Mouse (Mus musculus) bone marrow, adult 2 months (tissue): ENCODE results near the gene Lsm14a. TPM values are rescaled to one million over a fixed set of nuclear protein-coding genes. Genes with fewer than 3 reads are reported as not detected.

ENCODE experiments used
- H3K27ac ChIP-seq: fragments of 200-500 bp; 2 replicates; pipeline ENCODE4 v1.5.1; 2012; ENCODE audit warnings: low read depth, mild to moderate bottlenecking, control low read depth, inconsistent platforms, low read length; ENCODE audit not compliant: control insufficient read depth, poor library complexity, insufficient read depth
- H3K4me1 ChIP-seq: fragments of 200-500 bp; 2 replicates; pipeline ENCODE4 v1.6.1; 2011; ENCODE audit warnings: low read length; ENCODE audit not compliant: control insufficient read depth, insufficient read depth
- H3K4me3 ChIP-seq: fragments of 200-500 bp; replicated peaks from 2 replicates; pipeline ENCODE3; 2011; ENCODE audit warnings: mild to moderate bottlenecking, low read depth, low read length, control low read depth; ENCODE audit not compliant: control insufficient read depth
- CTCF ChIP-seq: fragments of 200-500 bp; IDR thresholded peaks from 2 replicates; pipeline ENCODE4 v1.5.1; 2011; ENCODE audit warnings: low read length, control low read depth; ENCODE audit not compliant: control insufficient read depth, insufficient read depth
- POLR2A ChIP-seq: fragments of 200-500 bp; IDR thresholded peaks from 2 replicates; pipeline ENCODE4 v1.6.1; 2011; ENCODE audit warnings: low read depth, mild to moderate bottlenecking, control low read depth, low read length, borderline replicate concordance; ENCODE audit not compliant: control insufficient read depth
- WGBS: fragments of 180-500 bp; shearing (Covaris S2); methylation state at CpG from one replicate; pipeline ENCODE4 v1.1.7; 2018; 5-methylcytosine and 5-hydroxymethylcytosine counted together
- polyA plus RNA-seq: library from polyadenylated mRNA; stranded (reverse); fragments of >200 nt; gene quantifications from 2 replicates; pipeline ENCODE4 v1.2.4, GENCODE M21; 2011; ENCODE audit warnings: low replicate concordance; ENCODE audit not compliant: missing spikeins, insufficient read depth, insufficient read length

Lsm14a gene
- polyA plus RNA-seq, 1 experiment, result 64.8 TPM

DNA sequence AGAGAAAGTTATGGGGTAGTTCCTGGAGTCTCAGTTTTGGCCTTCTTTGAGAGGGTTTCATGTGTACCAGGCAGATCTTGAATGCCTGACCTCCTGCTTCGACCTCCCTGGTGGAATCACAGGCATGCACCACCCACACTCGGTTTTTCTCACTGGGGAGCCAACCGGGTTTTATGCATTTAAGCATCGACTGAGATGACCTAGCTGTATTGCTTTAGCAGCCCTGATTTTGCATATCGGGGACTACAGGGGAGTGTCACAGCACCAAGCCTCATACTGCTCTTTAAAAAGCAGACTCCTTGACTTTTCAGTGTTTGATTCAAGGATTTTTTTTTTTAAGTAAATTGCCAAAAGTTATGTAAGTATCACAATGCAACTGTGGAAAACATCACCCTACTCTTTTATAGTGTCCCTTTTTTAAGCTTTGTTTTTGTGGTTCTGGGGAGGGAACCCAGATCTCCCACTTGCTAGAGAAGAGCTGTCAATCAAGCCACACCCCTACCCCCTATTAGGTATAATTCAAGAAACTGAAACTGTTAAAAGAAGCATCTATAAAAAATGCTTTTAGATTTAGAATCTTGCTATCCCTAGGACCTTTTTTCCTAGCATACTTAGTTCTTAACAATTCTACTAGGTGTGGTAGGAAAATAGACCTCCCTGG lies 5.2 kb downstream of the Lsm14a start:
- no peak overlapping the region; the same call in 1 of the 2 replicates for H3K27ac ChIP-seq
- WGBS, result 6% methylated on average over 5 of the region's 5 CpGs
- TF ChIP-seq CTCF, result no peak
- no peak for TF ChIP-seq POLR2A

GRCm38 (mm10) chr7:34382803-34383202 lies 10.3 kb downstream of the Lsm14a start:
- H3K4me3 ChIP-seq, result no peak overlapping the region
- TF ChIP-seq CTCF (no peak), POLR2A (no peak)
- no peak overlapping the region for H3K27ac ChIP-seq
- 51% methylated on average over 1 of the region's 1 CpGs for WGBS
- H3K4me1 ChIP-seq, result peaks cover 1% of the 10 kb centered on the region; the same call in 1 of the 2 replicates

More for the DNA sequence above, 5.2 kb downstream of the Lsm14a start:
- Histone ChIP-seq H3K4me1 (peaks cover 1% of the 10 kb centered on the region; the same call in 1 of the 2 replicates), H3K4me3 (peak overlapping the region; percentile 91)

DNA sequence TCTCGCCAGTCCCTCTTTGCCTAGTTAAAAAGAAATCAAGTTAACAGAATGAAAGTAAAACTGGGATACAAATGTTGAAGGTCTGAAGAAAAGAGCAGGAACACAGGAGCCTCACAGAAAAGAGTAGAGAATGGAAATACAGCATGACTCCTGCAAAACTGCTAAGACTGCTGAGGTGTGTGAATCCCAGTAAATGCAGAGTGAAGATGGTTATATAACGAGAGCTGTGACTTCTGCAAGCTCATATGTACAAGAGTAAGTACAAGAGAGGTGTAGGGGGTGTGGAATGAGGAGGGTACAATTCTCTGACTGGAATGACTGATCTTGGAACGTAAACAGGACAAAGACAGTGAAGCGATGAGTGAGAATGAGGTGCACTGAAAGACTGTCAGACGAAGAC lies 11.4 kb downstream of the Lsm14a start:
- TF ChIP-seq CTCF (no peak), POLR2A (no peak)
- 88% methylated on average over 5 of the region's 5 CpGs for WGBS
- Histone ChIP-seq H3K4me1 (no peaks in the 10 kb centered on the region; the same call in 1 of the 2 replicates), H3K4me3 (no peak overlapping the region), H3K27ac (no peak overlapping the region)

DNA sequence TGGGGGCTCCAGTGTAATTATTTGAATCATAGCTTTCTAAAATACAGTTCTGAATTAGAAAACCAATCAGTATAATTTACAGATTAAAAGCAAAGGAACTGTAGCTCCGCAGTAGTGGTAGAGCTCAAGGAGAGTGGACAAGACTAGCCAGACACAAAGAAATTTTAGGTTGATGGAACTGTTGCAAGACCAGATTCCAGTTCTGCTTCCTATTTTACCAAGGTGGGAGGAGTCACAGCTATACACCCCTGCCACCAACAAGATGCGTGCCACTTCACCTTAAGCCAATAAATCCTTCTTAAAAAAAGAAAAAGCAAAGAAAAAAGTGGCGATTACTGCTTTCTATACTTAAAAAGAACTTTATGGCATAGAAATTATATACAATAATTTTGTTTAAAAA lies 12.8 kb downstream of the Lsm14a start:
- Histone ChIP-seq H3K27ac (no peak overlapping the region), H3K4me1 (no peaks in the 10 kb centered on the region; the same call in 1 of the 2 replicates), H3K4me3 (no peak overlapping the region)
- TF ChIP-seq CTCF (no peak), POLR2A (no peak)
- 67% methylated on average over 3 of the region's 3 CpGs for WGBS

DNA sequence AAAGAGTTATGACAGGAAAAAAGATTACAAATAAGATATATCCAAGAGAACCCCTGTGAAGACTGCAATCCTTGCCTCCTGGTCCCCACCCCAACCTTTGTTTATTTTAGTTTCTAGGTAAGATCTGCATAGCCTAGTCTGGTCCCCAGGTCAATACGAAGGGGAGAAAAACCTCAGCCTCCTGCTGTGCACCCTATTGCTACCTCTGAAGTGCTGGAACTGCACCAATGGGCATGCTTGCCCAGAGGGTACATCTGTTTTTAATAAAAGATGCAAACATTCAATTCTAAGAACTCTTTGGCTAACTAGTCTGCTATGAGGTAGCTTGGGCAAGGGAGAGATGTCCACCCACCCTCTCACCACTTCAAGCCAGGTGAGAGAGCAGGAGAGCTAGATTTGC lies 19.2 kb downstream of the Lsm14a start:
- TF ChIP-seq POLR2A (no peak), CTCF (no peak)
- H3K27ac ChIP-seq, result no peak overlapping the region

DNA sequence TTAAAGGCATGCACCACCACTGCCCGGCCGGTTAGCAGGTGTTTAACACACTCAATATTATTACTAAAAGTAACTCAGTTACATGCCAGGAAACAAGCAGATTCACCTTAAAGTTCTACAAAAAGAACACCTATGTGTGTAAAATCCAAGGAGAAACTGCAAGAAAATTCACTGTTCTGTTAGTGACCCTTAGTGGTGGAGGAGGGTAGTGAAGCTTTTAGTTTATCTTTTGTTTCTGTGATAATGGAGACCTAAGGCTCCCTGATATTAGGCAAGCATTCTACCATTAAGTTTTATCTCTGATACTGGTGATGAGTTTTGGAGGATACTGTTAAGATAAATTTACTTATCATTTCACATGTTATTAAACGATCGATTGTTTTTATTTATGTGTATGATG lies 37.5 kb downstream of the Lsm14a start:
- no peak overlapping the region for H3K27ac ChIP-seq
- 91% methylated on average over 4 of the region's 4 CpGs for WGBS
- no peak for TF ChIP-seq POLR2A
- TF ChIP-seq CTCF, result no peak
- no peak overlapping the region for H3K4me3 ChIP-seq
- H3K4me1 ChIP-seq, result no peaks in the 10 kb centered on the region

More for the DNA sequence above, 19.2 kb downstream of the Lsm14a start:
- no peak overlapping the region for H3K4me3 ChIP-seq
- H3K4me1 ChIP-seq, result no peaks in the 10 kb centered on the region
- 89% methylated on average over 1 of the region's 1 CpGs for WGBS

GRCm38 (mm10) chr7:34351997-34352396 lies 41.1 kb downstream of the Lsm14a start:
- Histone ChIP-seq H3K4me3 (no peak overlapping the region), H3K27ac (no peak overlapping the region), H3K4me1 (no peaks in the 10 kb centered on the region)
- TF ChIP-seq CTCF (peak; percentile 23; the same call in 1 of the 2 replicates), POLR2A (no peak)
- 89% methylated on average over 1 of the region's 1 CpGs for WGBS

- TF ChIP-seq CTCF (no peak), POLR2A (no peak)
- no peak overlapping the region for H3K4me3 ChIP-seq
- H3K4me1 ChIP-seq, result no peaks in the 10 kb centered on the region
- H3K27ac ChIP-seq, result no peak overlapping the region
- WGBS, result 98% methylated on average over 5 of the region's 5 CpGs
These were observed 42.9 kb downstream of the Lsm14a start for GRCm38 (mm10) chr7:34350166-34350565.

DNA sequence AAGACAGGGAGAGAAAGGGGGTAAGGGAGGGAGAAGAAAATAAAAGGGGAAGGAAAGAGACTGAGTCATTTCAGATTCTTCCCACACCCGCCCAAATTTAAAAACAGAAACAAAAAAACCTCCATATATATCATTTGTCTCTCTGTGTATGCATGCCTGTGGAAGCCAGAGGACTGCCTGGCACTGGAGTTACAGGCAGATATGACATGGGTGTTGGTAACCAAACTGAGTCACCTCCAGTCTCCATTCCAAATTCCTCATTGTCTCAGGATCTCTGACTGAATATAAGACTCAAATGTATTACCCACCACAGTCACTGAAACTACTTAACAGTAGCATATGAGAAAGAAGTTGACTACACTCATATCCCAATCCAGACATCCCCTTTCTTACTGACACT lies 45.1 kb downstream of the Lsm14a start:
- no peak overlapping the region for H3K27ac ChIP-seq
- TF ChIP-seq CTCF (no peak), POLR2A (no peak)
- no peak overlapping the region for H3K4me3 ChIP-seq
- WGBS, result 52% methylated on average over 1 of the region's 1 CpGs
- H3K4me1 ChIP-seq, result no peaks in the 10 kb centered on the region
